ENCODE assay signal across 9 mouse cellular contexts in the genomic region with DNA sequence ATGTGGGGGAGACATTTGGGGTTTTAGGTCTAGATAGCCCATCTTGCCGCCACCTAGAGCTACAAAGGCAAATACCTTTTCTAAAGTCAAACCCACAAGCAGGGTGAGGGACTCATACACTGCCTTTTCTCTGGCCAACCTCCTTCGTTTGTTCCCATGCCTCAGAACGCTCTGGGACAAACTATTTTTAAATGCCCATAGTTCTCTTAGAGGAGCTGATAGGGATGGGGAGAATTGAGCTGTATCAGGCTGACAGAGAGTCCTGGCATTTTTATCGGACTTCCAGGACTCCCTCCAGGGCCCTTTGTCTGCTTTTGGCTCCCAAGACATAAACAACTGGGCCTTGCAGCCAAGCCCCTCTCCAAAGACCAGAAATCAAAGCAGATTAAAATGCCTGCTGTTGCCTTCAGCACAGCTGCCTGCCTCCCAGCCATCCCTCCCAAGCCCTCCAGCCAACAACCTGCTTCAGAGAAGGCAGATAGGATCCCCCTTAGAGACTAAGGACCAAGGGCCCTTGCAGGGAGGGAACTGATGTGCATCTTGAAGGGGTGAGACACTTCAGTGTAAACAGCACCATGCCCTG. TPM values are rescaled to one million over a fixed set of nuclear protein-coding genes. Genes with fewer than 3 reads are reported as not detected.
A peak's percentile ranks its signal among the peaks of the same experiment; 100 is the strongest.
DNase-seq lines count a peak whose midpoint lies in the region; ATAC-seq and TF ChIP-seq lines count a peak whose summit lies in the region.
"Had no signal": no experiment of that assay in that cellular context is flagged by ENCODE, and none has a peak within 500 bp of the region (broad histone marks: within the 10 kb centered on the region; RNA-seq: fewer than 3 reads in every experiment).

No protein-coding gene starts in this region.

- no peak overlapping the region for H3K9ac ChIP-seq in forebrain, embryonic 13.5 days
- H3K9ac ChIP-seq in forebrain, embryonic 11.5 days (ENCODE audit: low read length), result no peak overlapping the region
- H3K9ac ChIP-seq in liver, postnatal 0 days (replicated peaks), result no peak overlapping the region
- no peak overlapping the region for H3K9ac ChIP-seq in liver, embryonic 11.5 days (ENCODE audit: low read depth, low read length)
- H3K9ac ChIP-seq in ES-Bruce4 (ENCODE audit: low read depth, poor library complexity, severe bottlenecking), result 0 out of 2 replicates have a peak overlapping the region, but pooled peaks have one; percentile 38
- peak overlapping the region; percentile 49 for H3K9ac ChIP-seq in heart, embryonic 16.5 days (ENCODE audit: low read length)

- H3K9me3 ChIP-seq in forebrain, embryonic 13.5 days (replicated peaks), result no peaks in the 10 kb centered on the region
- no peaks in the 10 kb centered on the region for H3K9me3 ChIP-seq in forebrain, embryonic 11.5 days (ENCODE audit: control insufficient read depth, low read length)
- no peaks in the 10 kb centered on the region for H3K9me3 ChIP-seq in liver, postnatal 0 days (ENCODE audit: low read length)
- H3K9me3 ChIP-seq in liver, embryonic 11.5 days (ENCODE audit: control insufficient read depth, low read length), result no peaks in the 10 kb centered on the region
- H3K9me3 ChIP-seq in ES-Bruce4 (replicated peaks; ENCODE audit: control insufficient read depth, insufficient read depth, low read length, poor library complexity, severe bottlenecking), result no peaks in the 10 kb centered on the region
- no peaks in the 10 kb centered on the region for H3K9me3 ChIP-seq in heart, embryonic 16.5 days (replicated peaks; ENCODE audit: control insufficient read depth, low read length)

- H3K27me3 ChIP-seq in forebrain, embryonic 13.5 days, result no peaks in the 10 kb centered on the region
- no peaks in the 10 kb centered on the region for H3K27me3 ChIP-seq in forebrain, embryonic 11.5 days (ENCODE audit: control insufficient read depth, insufficient read depth, low read length)
- H3K27me3 ChIP-seq in liver, postnatal 0 days (ENCODE audit: insufficient read depth, low read length), result no peaks in the 10 kb centered on the region
- no peaks in the 10 kb centered on the region for H3K27me3 ChIP-seq in liver, embryonic 11.5 days (replicated peaks; ENCODE audit: control insufficient read depth, insufficient read depth, low read length)
- no peaks in the 10 kb centered on the region for H3K27me3 ChIP-seq in ES-Bruce4 (ENCODE audit: control insufficient read depth, insufficient read depth, low read length, poor library complexity, severe bottlenecking)
- no peaks in the 10 kb centered on the region for H3K27me3 ChIP-seq in heart, embryonic 16.5 days (ENCODE audit: control insufficient read depth, insufficient read depth, low read length)

- no peak for DNase-seq in forebrain, embryonic 11.5 days (ENCODE audit: low spot score)
- no peak for DNase-seq in liver, postnatal 0 days
- no peak for DNase-seq in liver, embryonic 11.5 days (ENCODE audit: low spot score)
- DNase-seq in kidney, postnatal 14 days, result no peak
- DNase-seq in urinary bladder, postnatal 4 days (ENCODE audit: low spot score in 2 of 2), result no peak
- DNase-seq: lung, adult 18-20 months had no signal

- no peak overlapping the region for H3K4me2 ChIP-seq in forebrain, embryonic 13.5 days
- no peak overlapping the region for H3K4me2 ChIP-seq in forebrain, embryonic 11.5 days (ENCODE audit: low read depth, low read length, severe bottlenecking)
- H3K4me2 ChIP-seq in liver, postnatal 0 days (ENCODE audit: low read depth, low read length), result peak overlapping the region; percentile 26
- no peak overlapping the region for H3K4me2 ChIP-seq in liver, embryonic 11.5 days
- H3K4me2 ChIP-seq in heart, embryonic 16.5 days (ENCODE audit: low read depth, low read length), result peak overlapping the region; percentile 35

- 0 out of 2 replicates have a peak, but pooled peaks cover 10% of the 10 kb centered on the region for H3K4me1 ChIP-seq in forebrain, embryonic 13.5 days
- H3K4me1 ChIP-seq in forebrain, embryonic 11.5 days (replicated peaks; ENCODE audit: control insufficient read depth, insufficient read depth, low read length), result no peaks in the 10 kb centered on the region
- peaks cover 15% of the 10 kb centered on the region for H3K4me1 ChIP-seq in liver, postnatal 0 days (ENCODE audit: insufficient read depth)
- 0 out of 2 replicates have a peak, but pooled peaks cover 3% of the 10 kb centered on the region for H3K4me1 ChIP-seq in liver, embryonic 11.5 days (replicated peaks; ENCODE audit: control insufficient read depth, insufficient read depth, low read length)
- peaks cover 2% of the 10 kb centered on the region for H3K4me1 ChIP-seq in ES-Bruce4 (ENCODE audit: control insufficient read depth, insufficient read depth, low read length)
- peaks cover 21% of the 10 kb centered on the region for H3K4me1 ChIP-seq in heart, embryonic 16.5 days (ENCODE audit: control insufficient read depth, insufficient read depth, low read length)

- H3K4me3 ChIP-seq in forebrain, embryonic 13.5 days, result no peak overlapping the region
- H3K4me3 ChIP-seq in forebrain, embryonic 11.5 days (ENCODE audit: low read depth, low read length), result no peak overlapping the region
- no peak overlapping the region for H3K4me3 ChIP-seq in liver, postnatal 0 days (ENCODE audit: low read depth, low read length)
- H3K4me3 ChIP-seq in liver, embryonic 11.5 days (ENCODE audit: low read depth, low read length), result no peak overlapping the region
- H3K4me3 ChIP-seq in ES-Bruce4 (ENCODE audit: low read depth, low read length), result no peak overlapping the region
- H3K4me3 ChIP-seq in heart, embryonic 16.5 days (ENCODE audit: low read length), result peak overlapping the region; percentile 9; the same call in 1 of the 2 replicates

- no peak for TF ChIP-seq EP300 in liver, postnatal 0 days (IDR thresholded peaks at IDR 0.05; ENCODE audit: low read depth)
- no peak for TF ChIP-seq EP300 in ES-Bruce4 (IDR thresholded peaks at IDR 0.05; ENCODE audit: insufficient read depth, low read depth, low read length)

- no peak for TF ChIP-seq CTCF in liver, postnatal 0 days (IDR thresholded peaks at IDR 0.05; ENCODE audit: low read depth)
- no peak for TF ChIP-seq CTCF in ES-Bruce4 (IDR thresholded peaks at IDR 0.05; ENCODE audit: low read depth, low read length)

- ATAC-seq in forebrain, embryonic 13.5 days, result no peak
- ATAC-seq in forebrain, embryonic 11.5 days (replicated peaks; ENCODE audit: low FRiP score), result no peak
- ATAC-seq in liver, postnatal 0 days, result no peak
- ATAC-seq in liver, embryonic 11.5 days (replicated peaks; ENCODE audit: low FRiP score), result no peak
- ATAC-seq in heart, embryonic 16.5 days (replicated peaks; ENCODE audit: extremely low read depth, insufficient read depth, low FRiP score), result peak; percentile 70

- peaks cover 35% of the 10 kb centered on the region for H3K36me3 ChIP-seq in forebrain, embryonic 13.5 days (ENCODE audit: poor library complexity, severe bottlenecking)
- H3K36me3 ChIP-seq in forebrain, embryonic 11.5 days (ENCODE audit: control insufficient read depth, insufficient read depth, low read length), result no peaks in the 10 kb centered on the region
- H3K36me3 ChIP-seq in liver, postnatal 0 days (replicated peaks; ENCODE audit: insufficient read depth, low read length), result no peaks in the 10 kb centered on the region
- H3K36me3 ChIP-seq in liver, embryonic 11.5 days (ENCODE audit: control insufficient read depth, insufficient read depth, low read length), result no peaks in the 10 kb centered on the region
- H3K36me3 ChIP-seq in ES-Bruce4 (ENCODE audit: control insufficient read depth, insufficient read depth, low read length, poor library complexity, severe bottlenecking), result peaks cover 6% of the 10 kb centered on the region; the same call in 1 of the 2 replicates
- H3K36me3 ChIP-seq in heart, embryonic 16.5 days (ENCODE audit: control insufficient read depth, insufficient read depth), result peaks cover 10% of the 10 kb centered on the region; the same call in 1 of the 2 replicates

- 66% methylated on average over 4 of the region's 4 CpGs for WGBS in forebrain, embryonic 13.5 days
- 76% methylated on average over 4 of the region's 4 CpGs for WGBS in forebrain, embryonic 11.5 days
- 69% methylated on average over 4 of the region's 4 CpGs for WGBS in liver, postnatal 0 days (ENCODE audit: insufficient replicate concordance)
- WGBS in liver, embryonic 11.5 days, result 81% methylated on average over 4 of the region's 4 CpGs
- WGBS in heart, embryonic 16.5 days, result 29% methylated on average over 4 of the region's 4 CpGs

- no peak for TF ChIP-seq POLR2A in ES-Bruce4 (IDR thresholded peaks at IDR 0.05; ENCODE audit: insufficient read depth, low read length)

- H3K27ac ChIP-seq in forebrain, embryonic 13.5 days, result peak overlapping the region; percentile 48; the same call in 1 of the 2 replicates
- H3K27ac ChIP-seq in forebrain, embryonic 11.5 days (ENCODE audit: low read depth, low read length), result no peak overlapping the region
- peak overlapping the region; percentile 83 for H3K27ac ChIP-seq in liver, postnatal 0 days (ENCODE audit: low read depth)
- no peak overlapping the region for H3K27ac ChIP-seq in liver, embryonic 11.5 days (ENCODE audit: low read depth, low read length)
- H3K27ac ChIP-seq in ES-Bruce4 (ENCODE audit: insufficient read depth, low read length), result no peak overlapping the region
- peak overlapping the region; percentile 92 for H3K27ac ChIP-seq in heart, embryonic 16.5 days (ENCODE audit: low read length)

RNA-seq across cellular contexts. Expression of a gene that starts 51.6 kb away (rescaled TPM):
- 107 and 108 TPM in 2 replicates for polyA plus RNA-seq in forebrain, embryonic 13.5 days (2015; fragmentation: Nextera tagmentation; extraction: Ambion mirVana)
- polyA plus RNA-seq in forebrain, embryonic 11.5 days (2014; fragmentation: Nextera tagmentation; extraction: Ambion mirVana), result 78.0 and 92.4 TPM in 2 replicates
- polyA plus RNA-seq in liver, postnatal 0 days (2015; fragmentation: Nextera tagmentation; extraction: Ambion mirVana), result 7.6 and 8.3 TPM in 2 replicates
- polyA plus RNA-seq in liver, embryonic 11.5 days (2014; fragmentation: Nextera tagmentation; extraction: Ambion mirVana), result 46.8 and 48.8 TPM in 2 replicates
- 50.3 and 56.8 TPM in 2 replicates for polyA plus RNA-seq in ES-Bruce4 (2011; ENCODE audit: insufficient read depth, insufficient read length, low read depth, missing spikeins)
- 26.8 and 27.3 TPM in 2 replicates for polyA plus RNA-seq in heart, embryonic 16.5 days (2015; fragmentation: Nextera tagmentation; extraction: Ambion mirVana)

Comparison
In these comparisons a context has a peak if more than half of its experiments do, and no peak if none do; other contexts are left out.
1. H3K27ac ChIP-seq: peak in forebrain, embryonic 13.5 days (single experiment), liver, postnatal 0 days (single experiment) and heart, embryonic 16.5 days (single experiment); none in forebrain, embryonic 11.5 days (single experiment), liver, embryonic 11.5 days (single experiment) and ES-Bruce4 (single experiment).
2. H3K4me2 ChIP-seq: peak in liver, postnatal 0 days (single experiment) and heart, embryonic 16.5 days (single experiment); none in forebrain, embryonic 13.5 days (single experiment), forebrain, embryonic 11.5 days (single experiment) and liver, embryonic 11.5 days (single experiment).
3. H3K9ac ChIP-seq: peak in ES-Bruce4 (single experiment) and heart, embryonic 16.5 days (single experiment); none in forebrain, embryonic 13.5 days (single experiment), forebrain, embryonic 11.5 days (single experiment), liver, postnatal 0 days (single experiment) and liver, embryonic 11.5 days (single experiment).